Mouse (Mus musculus): ENCODE measurements around the gene Sgip1. TPM values are rescaled to one million over a fixed set of nuclear protein-coding genes. Genes with fewer than 3 reads are reported as not detected.

Sgip1 gene
- total and polyA plus RNA-seq, 3 experiments = 0.92 to 5.6 TPM; not detected in 1

GRCm38 (mm10) chr4:102853330-102854022 is 112.4 kb downstream of the Sgip1 start:
- Histone ChIP-seq H3K79me2 (ENCODE audit: control insufficient read depth, insufficient read depth, low read length, poor library complexity) (no peaks in the 10 kb centered on the region), H3K27me3 (ENCODE audit: control insufficient read depth in 1 of 2, insufficient read depth in 2 of 2, low read length in 2 of 2) (no peaks in the 10 kb centered on the region), H3K27ac (ENCODE audit: control insufficient read depth, low read depth, low read length) (no peak overlapping the region), H3K36me3 (ENCODE audit: control insufficient read depth in 1 of 2, insufficient read depth in 2 of 2, low read length in 2 of 2) (no peaks in the 10 kb centered on the region), H3K9me3 (replicated peaks; ENCODE audit: insufficient read depth, low read length) (no peaks in the 10 kb centered on the region), H3K4me1 (ENCODE audit: control insufficient read depth in 1 of 2, insufficient read depth in 2 of 2, low read length in 2 of 2) (no peaks in the 10 kb centered on the region), H3K9ac (ENCODE audit: control insufficient read depth, low read depth, low read length, poor library complexity, severe bottlenecking) (no peak overlapping the region), H3K4me3 (ENCODE audit: control insufficient read depth in 1 of 2, insufficient read depth in 1 of 2, low read depth in 2 of 2, low read length in 2 of 2) (no peak overlapping the region)
- no peak for DNase-seq (ENCODE audit: low read depth, low spot score)
- TF ChIP-seq TBP (IDR thresholded peaks at IDR 0.05; ENCODE audit: low read depth, low read length) (no peak), MAX (IDR thresholded peaks at IDR 0.05; ENCODE audit: low read length) (no peak), MAZ (IDR thresholded peaks at IDR 0.05; ENCODE audit: low read depth, low read length) (no peak), MXI1 (IDR thresholded peaks at IDR 0.05; ENCODE audit: low read depth, low read length) (no peak), ZNF384 (IDR thresholded peaks at IDR 0.05; ENCODE audit: low read depth, low read length) (no peak), MAFK (IDR thresholded peaks at IDR 0.05; ENCODE audit: borderline replicate concordance, low read depth, low read length) (no peak), CHD1 (IDR thresholded peaks at IDR 0.05; ENCODE audit: low read depth, low read length) (no peak), EP300 (IDR thresholded peaks at IDR 0.05; ENCODE audit: low read depth in 1 of 2, low read length in 2 of 2) (no peak)

- TF ChIP-seq USF2 (IDR thresholded peaks at IDR 0.05; ENCODE audit: borderline replicate concordance in 1 of 2, insufficient read depth in 1 of 2, low read depth in 1 of 2, low read length in 2 of 2) = no peak
- TF ChIP-seq ZKSCAN1 (IDR thresholded peaks at IDR 0.05; ENCODE audit: low read depth, low read length) = no peak
- TF ChIP-seq USF1 (IDR thresholded peaks at IDR 0.05; ENCODE audit: low read depth, low read length) = no peak
- TF ChIP-seq ETS1 (IDR thresholded peaks at IDR 0.05; ENCODE audit: low read depth, low read length) = no peak
- TF ChIP-seq TCF12 (IDR thresholded peaks at IDR 0.05; ENCODE audit: low read depth, low read length) = no peak
- TF ChIP-seq MAX (IDR thresholded peaks at IDR 0.05; ENCODE audit: low read length) = no peak
- TF ChIP-seq MAZ (IDR thresholded peaks at IDR 0.05; ENCODE audit: low read depth, low read length) = no peak
- no peak for TF ChIP-seq NELFE (IDR thresholded peaks at IDR 0.05; ENCODE audit: low read depth, low read length)
- no peak for TF ChIP-seq HCFC1 (IDR thresholded peaks at IDR 0.05; ENCODE audit: low read depth, low read length)
- no peak for TF ChIP-seq MYB (IDR thresholded peaks at IDR 0.05; ENCODE audit: low read depth, low read length)
- no peak for TF ChIP-seq UBTF (IDR thresholded peaks at IDR 0.05; ENCODE audit: borderline replicate concordance, insufficient read depth, low read depth, low read length)
- no peak for TF ChIP-seq JUND (IDR thresholded peaks at IDR 0.05; ENCODE audit: low read depth, low read length)
- no peak for TF ChIP-seq BHLHE40 (IDR thresholded peaks at IDR 0.05; ENCODE audit: borderline replicate concordance, low read depth, low read length)
- no peaks in the 10 kb centered on the region for H3K79me2 ChIP-seq (ENCODE audit: control insufficient read depth, insufficient read depth, low read length, poor library complexity)
These were observed 114.1 kb downstream of the Sgip1 start for GRCm38 (mm10) chr4:102854928-102855892.

More at GRCm38 (mm10) chr4:102854928-102855892, 114.1 kb downstream of the Sgip1 start:
- H3K4me3 ChIP-seq (ENCODE audit: control insufficient read depth in 1 of 2, insufficient read depth in 1 of 2, low read depth in 2 of 2, low read length in 2 of 2) = no peak overlapping the region
- no peaks in the 10 kb centered on the region for H3K9me3 ChIP-seq (replicated peaks; ENCODE audit: insufficient read depth, low read length)
- H3K27me3 ChIP-seq (ENCODE audit: control insufficient read depth in 1 of 2, insufficient read depth in 2 of 2, low read length in 2 of 2) = no peaks in the 10 kb centered on the region
- DNase-seq (ENCODE audit: low read depth, low spot score) = no peak
- H3K4me1 ChIP-seq (ENCODE audit: control insufficient read depth in 1 of 2, insufficient read depth in 2 of 2, low read length in 2 of 2) = no peaks in the 10 kb centered on the region
- no peak overlapping the region for H3K27ac ChIP-seq (ENCODE audit: control insufficient read depth, low read depth, low read length)
- no peak overlapping the region for H3K9ac ChIP-seq (ENCODE audit: control insufficient read depth, low read depth, low read length, poor library complexity, severe bottlenecking)
- no peaks in the 10 kb centered on the region for H3K36me3 ChIP-seq (ENCODE audit: control insufficient read depth in 1 of 2, insufficient read depth in 2 of 2, low read length in 2 of 2)
